Mouse (Mus musculus) lung, embryonic 15.5 days (tissue): ENCODE data around the gene Fryl. TPM values are rescaled to one million over a fixed set of nuclear protein-coding genes. Genes with fewer than 3 reads are reported as not detected.
A peak's percentile ranks its signal among the peaks of the same experiment; 100 is the strongest.

Experiments
- ATAC-seq: fragments of 200-750 bp; cut with Nextera tagmentation; 2 replicates; pipeline ENCODE4 v1.8.0; 2017; ENCODE audit warnings: moderate number of reproducible peaks, borderline replicate concordance; ENCODE audit not compliant: low FRiP score, low TSS enrichment; ENCODE audit errors: extremely low read depth
- H3K27ac ChIP-seq: fragments of 300-500 bp; sonication (generic); 2 replicates; pipeline ENCODE4 v1.5.1; 2015; ENCODE audit warnings: moderate library complexity, mild to moderate bottlenecking, inconsistent platforms
- H3K27me3 ChIP-seq: fragments of 300-500 bp; sonication (generic); 2 replicates; pipeline ENCODE4 v1.6.1; 2015; ENCODE audit warnings: inconsistent platforms
- H3K36me3 ChIP-seq: fragments of 300-500 bp; sonication (generic); 2 replicates; pipeline ENCODE4 v1.6.1; 2015; ENCODE audit warnings: inconsistent platforms
- H3K4me1 ChIP-seq: fragments of 300-500 bp; sonication (generic); 2 replicates; pipeline ENCODE4 v1.6.1; 2015; ENCODE audit warnings: inconsistent platforms
- H3K4me2 ChIP-seq: fragments of 300-500 bp; sonication (generic); 2 replicates; pipeline ENCODE4 v1.6.1; 2015; ENCODE audit warnings: inconsistent platforms, mild to moderate bottlenecking, moderate library complexity
- H3K4me3 ChIP-seq: fragments of 300-500 bp; sonication (generic); 2 replicates; pipeline ENCODE4 v1.5.1; 2015; ENCODE audit warnings: mild to moderate bottlenecking, inconsistent platforms
- H3K9ac ChIP-seq: fragments of 300-500 bp; sonication (generic); 2 replicates; pipeline ENCODE4 v1.6.1; 2015; ENCODE audit warnings: inconsistent platforms
- H3K9me3 ChIP-seq: fragments of 300-500 bp; sonication (generic); 2 replicates; pipeline ENCODE4 v1.6.1; 2016; ENCODE audit warnings: inconsistent platforms
- WGBS: fragments of 180-500 bp; shearing (Covaris S2); methylation state at CpG from one replicate; pipeline ENCODE4 v1.1.7; 2015; 5-methylcytosine and 5-hydroxymethylcytosine counted together
- polyA plus RNA-seq: library from polyadenylated mRNA; unstranded; fragments of >200 nt; fragmentation: Nextera tagmentation; extraction: Ambion mirVana; gene quantifications from 2 replicates; pipeline ENCODE4 v1.2.1, GENCODE M21; 2015

Gene Fryl
- polyA plus RNA-seq: 21.0 and 24.5 TPM in 2 replicates

DNA sequence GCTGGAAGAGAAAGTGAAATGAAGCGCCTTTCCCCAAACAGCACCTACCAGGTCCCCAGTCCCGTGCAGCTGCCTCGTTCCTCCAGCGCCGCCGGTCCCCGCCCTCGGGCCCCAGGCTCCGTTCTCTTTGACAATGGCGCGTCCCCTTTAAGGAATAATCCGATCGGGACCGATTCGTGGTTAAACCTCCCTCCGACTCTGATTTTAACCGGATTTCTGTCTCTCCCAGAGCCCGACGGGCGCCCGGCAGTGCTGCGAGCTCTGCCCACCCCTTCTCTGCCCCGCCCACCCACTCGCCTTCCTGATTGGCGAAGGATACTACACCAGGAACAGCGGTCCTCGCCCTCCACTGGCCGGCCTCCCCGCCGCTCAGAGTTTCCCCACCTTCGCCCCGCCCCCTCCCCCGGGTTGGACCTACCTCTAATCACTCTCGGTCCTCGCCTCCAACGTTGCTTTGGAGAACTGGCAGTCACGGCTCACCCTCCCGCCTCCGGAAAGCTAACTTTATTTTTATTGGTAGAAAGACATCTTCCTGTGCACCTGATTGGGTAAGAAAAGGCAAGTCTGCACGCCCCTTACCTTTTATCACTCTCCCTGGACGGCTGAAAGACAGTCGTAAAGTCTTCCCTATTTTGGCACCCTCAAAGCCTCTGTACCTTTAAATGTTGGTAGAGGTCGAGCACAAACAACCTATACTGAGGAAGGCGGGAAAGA, at the start of gene Fryl:
Fryl (minus strand) TSS at position 268 of the 714 bp plus-strand sequence.
- H3K9me3 ChIP-seq: no peaks in the 10 kb centered on the region
- no peaks in the 10 kb centered on the region for H3K36me3 ChIP-seq
- ATAC-seq: peak; percentile 99
- WGBS: under 1% methylated on average over 44 of the region's 44 CpGs
- peak within 1 kb of the TSS; percentile 82 for H3K9ac ChIP-seq
- peak within 1 kb of the TSS; percentile 93 for H3K27ac ChIP-seq
- H3K27me3 ChIP-seq: no peaks in the 10 kb centered on the region
- H3K4me2 ChIP-seq: peak within 1 kb of the TSS; percentile 76
- peaks cover 18% of the 10 kb centered on the region for H3K4me1 ChIP-seq
- peak within 1 kb of the TSS; percentile 97 for H3K4me3 ChIP-seq

DNA sequence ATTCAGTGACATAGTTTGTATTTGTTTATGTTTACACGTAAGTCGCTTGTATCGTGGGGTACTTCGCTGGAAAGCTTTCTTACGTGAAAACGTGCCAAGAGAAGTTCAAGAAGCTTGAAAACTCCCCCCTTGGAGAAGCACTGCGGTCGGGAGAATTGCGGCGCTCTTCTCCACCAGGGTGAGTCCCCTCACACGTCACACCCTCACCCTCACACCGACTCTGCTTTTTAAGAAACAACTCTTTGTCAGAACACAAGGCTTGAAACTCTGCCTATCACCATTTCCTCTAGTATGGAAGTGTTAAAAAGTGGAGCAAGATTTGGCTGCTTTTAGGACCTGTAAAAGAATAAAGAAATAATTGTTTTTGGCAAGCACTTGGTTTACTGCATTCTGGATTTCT, 48.1 kb upstream of the Fryl start:
- Histone ChIP-seq H3K9me3 (no peaks in the 10 kb centered on the region), H3K27ac (no peak overlapping the region), H3K36me3 (peaks cover 78% of the 10 kb centered on the region), H3K9ac (no peak overlapping the region), H3K4me1 (no peaks in the 10 kb centered on the region), H3K27me3 (no peaks in the 10 kb centered on the region), H3K4me2 (no peak overlapping the region), H3K4me3 (no peak overlapping the region)
- no peak for ATAC-seq
- 80% methylated on average over 12 of the region's 12 CpGs for WGBS

DNA sequence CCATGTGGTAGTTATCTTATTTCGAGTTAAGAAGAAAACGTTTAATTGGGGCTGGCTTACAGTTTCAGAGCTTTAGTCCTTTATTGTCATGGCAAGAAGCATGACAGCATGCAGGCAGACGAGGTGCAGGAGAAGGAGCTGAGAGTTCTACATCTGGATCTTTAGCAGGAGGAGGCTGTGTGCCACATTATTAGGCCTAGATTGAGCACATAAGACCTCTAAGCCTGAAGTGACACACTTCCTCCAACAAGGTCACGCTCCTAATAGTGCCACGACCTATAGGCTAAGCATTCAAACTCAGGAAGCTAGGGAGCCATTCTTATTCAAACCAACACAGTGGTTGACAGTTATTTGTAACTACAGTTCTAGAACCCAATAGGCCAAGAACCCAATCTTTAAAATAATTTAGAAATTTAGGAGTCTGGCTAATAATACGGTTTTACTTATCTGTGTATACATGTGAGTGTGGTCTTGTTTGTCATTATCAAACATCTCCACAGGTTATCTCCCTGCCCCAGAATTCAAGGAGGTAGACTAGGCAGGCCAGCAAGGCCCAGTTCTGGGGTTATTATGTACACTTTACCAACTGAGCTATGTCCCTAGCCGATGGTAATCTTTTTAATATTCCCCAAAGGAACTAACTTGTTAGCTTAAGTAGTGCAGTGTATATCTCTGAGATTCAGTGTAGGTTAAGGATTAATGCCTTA, 45.3 kb upstream of the Fryl start:
- no peak overlapping the region for H3K4me3 ChIP-seq
- no peak for ATAC-seq
- no peaks in the 10 kb centered on the region for H3K4me1 ChIP-seq
- no peak overlapping the region for H3K4me2 ChIP-seq
- H3K9me3 ChIP-seq: no peaks in the 10 kb centered on the region
- H3K9ac ChIP-seq: no peak overlapping the region
- peaks cover 70% of the 10 kb centered on the region for H3K36me3 ChIP-seq
- no peaks in the 10 kb centered on the region for H3K27me3 ChIP-seq
- 86% methylated on average over 7 of the region's 7 CpGs for WGBS
- H3K27ac ChIP-seq: no peak overlapping the region

DNA sequence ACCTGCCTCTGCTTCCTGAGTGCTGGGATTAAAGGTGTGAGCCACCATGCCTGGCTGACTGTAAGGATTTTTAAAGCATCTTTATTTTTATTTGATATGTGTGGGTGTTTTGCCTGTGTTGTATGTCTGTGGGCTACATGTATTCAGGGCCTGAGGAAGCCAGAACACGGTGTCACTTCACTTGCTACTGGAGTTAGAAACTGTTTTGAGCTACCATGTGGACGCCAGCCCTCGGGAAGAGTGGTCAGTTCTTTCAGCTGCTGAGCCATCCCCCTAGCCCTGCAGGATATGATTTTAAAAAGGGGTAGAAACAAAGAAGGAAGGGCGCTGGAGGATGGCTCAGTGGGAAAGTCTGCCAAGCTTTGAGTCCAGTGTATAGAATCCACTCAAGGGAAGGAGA, 39.5 kb upstream of the Fryl start:
- ATAC-seq: no peak
- H3K9me3 ChIP-seq: no peaks in the 10 kb centered on the region
- no peak overlapping the region for H3K4me2 ChIP-seq
- H3K4me1 ChIP-seq: peaks cover 11% of the 10 kb centered on the region; the same call in 1 of the 2 replicates
- H3K36me3 ChIP-seq: peaks cover 41% of the 10 kb centered on the region
- H3K9ac ChIP-seq: no peak overlapping the region
- H3K27me3 ChIP-seq: no peaks in the 10 kb centered on the region
- no peak overlapping the region for H3K27ac ChIP-seq
- WGBS: 89% methylated on average over 4 of the region's 4 CpGs
- no peak overlapping the region for H3K4me3 ChIP-seq

DNA sequence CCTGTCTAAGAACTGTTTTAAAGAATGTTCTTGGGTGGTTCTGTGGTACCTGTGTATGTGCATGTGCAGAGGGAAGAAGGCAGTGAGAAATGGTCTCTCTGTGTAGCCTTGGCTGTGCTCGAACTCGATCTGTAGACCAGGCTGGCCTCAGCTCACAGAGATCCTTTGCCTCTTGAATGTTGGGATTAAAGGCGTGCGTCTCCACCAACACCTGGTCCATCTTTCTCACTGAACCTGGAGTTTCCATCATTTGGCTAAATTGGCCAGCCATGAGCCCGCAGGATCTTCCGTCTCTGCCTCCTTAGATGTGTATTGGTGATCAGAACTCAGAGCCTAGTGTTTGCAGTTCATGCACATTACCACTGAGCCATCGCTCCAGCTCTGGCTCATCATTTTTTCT, 38.6 kb upstream of the Fryl start:
- Histone ChIP-seq H3K4me2 (no peak overlapping the region), H3K4me1 (peaks cover 11% of the 10 kb centered on the region; the same call in 1 of the 2 replicates), H3K27ac (no peak overlapping the region), H3K9me3 (no peaks in the 10 kb centered on the region), H3K4me3 (no peak overlapping the region), H3K27me3 (no peaks in the 10 kb centered on the region), H3K9ac (no peak overlapping the region), H3K36me3 (peaks cover 32% of the 10 kb centered on the region)
- no peak for ATAC-seq
- 92% methylated on average over 7 of the region's 7 CpGs for WGBS

DNA sequence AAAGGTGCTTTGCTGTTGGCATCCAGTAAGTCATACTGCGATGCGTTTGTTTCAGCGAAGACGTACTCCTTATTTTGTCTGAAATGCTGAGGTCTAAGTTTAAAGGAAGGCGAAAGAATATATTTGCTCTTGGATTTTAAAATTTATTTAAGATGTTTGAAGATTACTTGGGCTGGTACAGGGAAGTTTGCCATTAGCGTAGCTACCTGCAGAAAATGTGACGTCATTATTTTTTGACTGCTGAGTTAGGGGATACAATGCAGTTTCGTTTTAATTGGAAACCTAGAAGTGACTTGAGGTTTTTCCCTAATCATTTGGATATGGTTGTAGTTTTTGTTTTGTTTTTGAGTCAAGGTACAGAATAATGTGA, 37.0 kb upstream of the Fryl start:
- ATAC-seq: no peak
- Histone ChIP-seq H3K9me3 (no peaks in the 10 kb centered on the region), H3K4me2 (peak overlapping the region; percentile 56), H3K9ac (peak overlapping the region; percentile 86), H3K27ac (peak overlapping the region; percentile 91; the same call in 1 of the 2 replicates), H3K27me3 (no peaks in the 10 kb centered on the region), H3K4me1 (peaks cover 11% of the 10 kb centered on the region; the same call in 1 of the 2 replicates), H3K36me3 (peaks cover 22% of the 10 kb centered on the region), H3K4me3 (peak overlapping the region; percentile 77)
- WGBS: 8% methylated on average over 8 of the region's 8 CpGs

DNA sequence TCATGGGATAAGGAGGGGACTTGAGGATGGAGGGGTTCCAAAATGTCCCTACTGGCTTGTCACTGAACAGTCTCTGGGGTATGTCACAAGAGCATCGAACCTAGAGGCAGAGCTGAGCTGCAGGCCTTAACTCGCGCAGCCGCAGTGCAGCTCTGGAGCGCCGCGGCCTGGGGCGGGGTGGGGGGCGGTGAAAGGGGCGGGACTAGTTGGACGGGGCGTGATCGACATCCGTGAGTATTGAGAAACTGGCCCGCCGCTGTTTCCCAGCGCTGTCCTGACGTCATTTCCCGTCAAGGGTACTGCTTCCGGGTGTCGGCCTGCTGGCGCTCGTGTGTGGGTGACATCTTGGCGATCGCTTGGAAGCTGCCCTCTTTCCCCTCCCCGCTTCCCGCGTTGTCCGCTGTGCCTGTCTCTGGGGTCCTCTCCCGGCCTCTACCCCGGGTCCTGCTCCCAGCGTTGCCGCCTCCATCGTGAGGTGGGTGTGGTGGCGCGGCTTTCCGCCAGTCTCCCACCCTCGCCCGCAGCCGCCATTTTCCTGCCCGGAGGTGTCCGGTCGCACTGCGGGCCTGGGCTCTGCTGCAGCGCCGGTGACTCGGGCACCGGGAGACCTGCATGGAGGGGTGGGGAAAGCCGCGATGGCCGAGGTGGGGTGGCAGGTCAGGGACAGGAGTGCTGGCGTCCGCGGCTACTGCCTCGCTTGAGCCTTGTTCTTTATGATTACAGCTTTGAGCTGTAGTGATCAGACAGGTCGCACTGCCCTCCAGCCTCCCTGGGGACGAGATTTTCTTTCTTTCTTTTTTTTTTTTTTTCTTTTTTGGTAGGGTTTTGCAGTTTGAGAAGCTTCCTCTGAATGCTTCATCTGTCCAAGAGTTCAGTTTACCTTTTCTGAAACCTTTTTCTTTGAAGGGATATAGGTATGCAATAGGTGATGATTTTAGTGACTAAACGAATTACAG, 36.4 kb upstream of the Fryl start, which contains the start of gene Ociad1:
Ociad1 (plus strand) TSS at position 283 of the 956 bp plus-strand sequence.
- Histone ChIP-seq H3K4me2 (peak within 1 kb of the TSS; percentile 56), H3K4me1 (peaks cover 14% of the 10 kb centered on the region; the same call in 1 of the 2 replicates), H3K9ac (peak within 1 kb of the TSS; percentile 86), H3K27ac (peak within 1 kb of the TSS; percentile 91), H3K36me3 (peaks cover 18% of the 10 kb centered on the region), H3K4me3 (peak within 1 kb of the TSS; percentile 77), H3K9me3 (no peaks in the 10 kb centered on the region), H3K27me3 (no peaks in the 10 kb centered on the region)
- under 1% methylated on average over 58 of the region's 58 CpGs for WGBS
- ATAC-seq: peak; percentile 99

DNA sequence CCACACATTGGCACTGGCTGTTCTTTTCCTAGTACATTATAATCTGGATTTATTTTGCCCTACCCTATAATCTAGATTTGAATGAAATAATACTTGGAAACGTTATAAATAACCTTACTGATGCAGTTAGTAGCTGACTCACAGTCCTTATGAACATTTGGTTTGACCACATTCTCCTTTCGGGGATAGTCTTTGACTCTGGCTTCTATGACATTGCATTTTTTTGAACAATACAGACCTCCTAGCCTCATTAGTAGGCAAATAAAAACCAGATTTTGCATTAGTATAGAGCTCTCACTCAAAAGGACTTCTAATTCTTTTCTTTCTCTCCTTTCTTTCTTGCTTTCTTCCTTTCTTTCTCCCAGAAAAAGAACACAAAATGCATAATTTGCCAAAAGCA, 33.5 kb upstream of the Fryl start:
- Histone ChIP-seq H3K27me3 (no peaks in the 10 kb centered on the region), H3K27ac (no peak overlapping the region), H3K4me1 (peaks cover 11% of the 10 kb centered on the region; the same call in 1 of the 2 replicates), H3K4me3 (no peak overlapping the region), H3K9ac (no peak overlapping the region), H3K36me3 (peaks cover 2% of the 10 kb centered on the region; the same call in 1 of the 2 replicates), H3K4me2 (no peak overlapping the region), H3K9me3 (no peaks in the 10 kb centered on the region)
- no peak for ATAC-seq
- WGBS: 50% methylated on average over 2 of the region's 2 CpGs

DNA sequence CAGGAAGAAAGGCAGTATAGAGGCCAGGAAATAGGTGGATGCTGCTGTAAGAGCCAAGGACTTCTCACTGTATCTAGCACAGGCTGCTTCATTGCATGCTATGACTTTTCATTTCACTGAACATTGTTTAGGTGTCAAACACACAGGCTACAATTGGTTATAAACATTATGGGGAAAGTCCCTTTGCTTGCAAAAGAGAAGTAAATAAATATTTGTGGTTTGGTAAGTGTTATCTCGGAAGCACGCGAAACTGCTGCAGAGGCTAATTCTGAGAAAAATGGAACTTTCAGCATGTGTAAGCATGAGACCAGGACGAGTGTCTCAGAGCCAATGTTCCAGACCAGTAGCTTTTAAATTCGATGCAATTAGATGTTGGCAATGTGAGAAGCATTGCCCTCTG, 30.2 kb upstream of the Fryl start:
- 60% methylated on average over 5 of the region's 5 CpGs for WGBS
- H3K4me3 ChIP-seq: no peak overlapping the region

DNA sequence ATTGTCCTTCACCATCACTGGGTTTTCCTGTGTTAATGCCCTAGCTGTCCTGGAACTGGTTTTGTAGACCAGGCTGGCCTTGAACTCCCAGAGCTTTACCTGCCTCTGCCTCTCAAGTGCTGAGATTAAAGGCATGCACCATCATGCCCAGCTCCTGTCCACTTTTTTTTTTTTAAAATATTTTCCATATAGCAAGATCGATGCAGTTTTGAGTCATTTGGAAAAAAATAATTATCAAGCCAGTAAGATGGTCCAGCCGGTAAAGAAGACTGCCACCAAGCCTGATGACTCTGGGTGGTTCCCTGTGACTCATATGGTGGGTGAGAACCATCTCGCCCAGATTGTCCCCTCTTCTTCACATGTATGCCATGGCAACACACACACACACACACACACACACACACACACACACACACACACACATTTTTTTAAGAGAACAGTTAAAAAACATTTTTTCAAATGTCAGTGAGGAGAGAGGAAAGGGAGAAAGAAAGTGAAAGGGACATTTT, 29.1 kb upstream of the Fryl start:
- H3K4me1 ChIP-seq: peaks cover 3% of the 10 kb centered on the region; the same call in 1 of the 2 replicates
- no peak for ATAC-seq
- no peaks in the 10 kb centered on the region for H3K9me3 ChIP-seq
- WGBS: 77% methylated on average over 3 of the region's 3 CpGs
- H3K4me2 ChIP-seq: no peak overlapping the region
- H3K9ac ChIP-seq: no peak overlapping the region
- no peaks in the 10 kb centered on the region for H3K36me3 ChIP-seq
- no peak overlapping the region for H3K4me3 ChIP-seq
- H3K27me3 ChIP-seq: no peaks in the 10 kb centered on the region
- H3K27ac ChIP-seq: no peak overlapping the region

More for the DNA sequence above, 30.2 kb upstream of the Fryl start:
- Histone ChIP-seq H3K9ac (no peak overlapping the region), H3K27me3 (no peaks in the 10 kb centered on the region), H3K4me1 (peaks cover 3% of the 10 kb centered on the region; the same call in 1 of the 2 replicates), H3K27ac (no peak overlapping the region), H3K36me3 (no peaks in the 10 kb centered on the region), H3K4me2 (no peak overlapping the region), H3K9me3 (no peaks in the 10 kb centered on the region)
- ATAC-seq: no peak

DNA sequence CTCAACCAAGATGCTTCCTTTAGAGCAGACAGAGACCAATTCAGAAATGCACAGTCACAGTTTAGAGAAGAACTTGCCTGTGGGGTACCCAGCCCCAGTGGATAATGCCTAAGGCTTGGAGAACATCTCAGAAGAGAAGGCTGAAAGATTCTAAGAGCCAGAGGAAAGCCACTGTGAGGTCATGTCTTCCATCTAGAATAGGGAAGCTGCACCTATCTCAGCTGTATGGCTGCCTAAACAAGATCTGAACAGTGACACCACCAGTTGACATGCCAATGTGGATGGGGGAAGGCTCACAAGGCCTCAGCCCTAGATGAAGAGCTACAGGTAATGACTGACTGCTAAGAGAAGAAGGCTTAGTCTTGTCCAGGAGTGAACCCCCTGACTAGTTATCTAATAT, 27.6 kb upstream of the Fryl start:
- Histone ChIP-seq H3K4me3 (no peak overlapping the region), H3K4me1 (peaks cover 8% of the 10 kb centered on the region; the same call in 1 of the 2 replicates), H3K36me3 (no peaks in the 10 kb centered on the region), H3K27me3 (no peaks in the 10 kb centered on the region), H3K9ac (no peak overlapping the region), H3K27ac (no peak overlapping the region), H3K4me2 (no peak overlapping the region), H3K9me3 (no peaks in the 10 kb centered on the region)
- no peak for ATAC-seq
